Mouse (Mus musculus) adrenal gland, adult 18-20 months (tissue): ENCODE results near the gene Zbtb41. TPM values are rescaled to one million over a fixed set of nuclear protein-coding genes. Genes with fewer than 3 reads are reported as not detected.
"Not testable (repeated sequence)": the region's sequence is repeated elsewhere in the genome, so short reads cannot be mapped to it uniquely, and the experiment has no call there.

Source experiments
- DNase-seq, 2 experiments: peaks; one replicate each; pipeline ENCODE4 v3.0.0; 2021 to 2022; ENCODE audit warnings: low spot score in 2 of 2
- long read RNA-seq, 2 experiments: library from polyadenylated mRNA; stranded (forward); transcript quantifications; one replicate each; pipeline ENCODE4 v2.0.0; 2021
- total RNA-seq, 2 experiments: library from RNA; stranded (reverse); gene quantifications; 1 replicate in 1 of 2; 2 replicates in 1 of 2; pipeline ENCODE4 v1.2.3; 2021

Zbtb41 gene
- 10 to 100 TPM; 31.9 to 43.4 TPM for total RNA-seq
- long read RNA-seq, experiment 1, full-length matches to known transcripts: 2 of 11 reads
- long read RNA-seq, experiment 1, partial matches to known transcripts: 0 of 11 reads
- long read RNA-seq, experiment 1, other reads (novel, unspliced or antisense): 9 of 11 reads
- long read RNA-seq, experiment 2, full-length matches to known transcripts: 2 of 16 reads
- long read RNA-seq, experiment 2, partial matches to known transcripts: 3 of 16 reads
- long read RNA-seq, experiment 2, other reads (novel, unspliced or antisense): 11 of 16 reads

DNA sequence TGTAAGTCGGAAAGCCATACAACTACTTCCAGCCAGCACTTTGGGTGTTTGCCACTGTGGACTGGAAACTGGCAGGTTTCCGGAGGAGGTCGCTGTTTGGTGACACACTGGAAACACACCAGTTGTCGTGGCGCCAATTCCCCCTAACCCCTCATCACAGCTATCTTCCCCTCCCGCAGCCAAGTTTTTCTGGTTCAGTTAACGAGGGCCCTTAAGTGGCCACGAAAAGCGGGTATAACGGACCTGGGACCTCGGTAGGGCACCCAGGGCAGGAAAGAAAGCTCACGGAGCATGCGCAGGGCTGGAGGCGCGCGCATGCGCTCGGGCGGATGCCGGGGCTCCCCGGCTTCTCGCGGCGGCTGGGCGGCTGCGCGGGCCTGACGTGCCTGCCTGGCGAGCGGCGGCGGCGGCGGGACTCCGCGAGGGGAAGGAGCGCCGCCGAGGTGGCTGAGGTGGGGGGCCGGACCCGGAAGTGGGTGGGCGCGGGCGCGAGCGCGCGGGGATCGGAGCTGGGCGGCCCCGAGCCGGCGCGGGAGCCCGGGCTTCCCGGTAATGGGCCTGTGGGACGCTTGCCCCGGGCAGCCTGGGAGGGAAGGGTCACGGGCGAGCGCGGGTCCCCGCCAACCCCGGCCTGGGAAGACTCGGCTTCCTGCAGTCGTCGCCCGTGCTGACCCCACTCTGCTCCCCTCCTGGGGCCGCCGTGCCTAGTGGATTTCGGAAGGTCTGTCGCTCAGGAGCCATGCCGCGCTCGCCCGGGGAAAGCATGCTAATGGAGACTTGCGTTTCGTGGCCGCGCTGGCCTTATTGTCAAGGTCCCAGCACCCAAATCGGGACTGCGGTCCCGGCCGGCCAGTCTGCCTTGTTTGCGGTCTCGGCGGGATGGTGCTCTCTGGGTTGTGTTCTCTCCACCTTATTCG is at the start of gene Zbtb41:
Gene Zbtb41, plus strand, starts transcription at position 414 of the 917 bp plus-strand sequence.
- peak; percentile 85 to 86 for DNase-seq

DNA sequence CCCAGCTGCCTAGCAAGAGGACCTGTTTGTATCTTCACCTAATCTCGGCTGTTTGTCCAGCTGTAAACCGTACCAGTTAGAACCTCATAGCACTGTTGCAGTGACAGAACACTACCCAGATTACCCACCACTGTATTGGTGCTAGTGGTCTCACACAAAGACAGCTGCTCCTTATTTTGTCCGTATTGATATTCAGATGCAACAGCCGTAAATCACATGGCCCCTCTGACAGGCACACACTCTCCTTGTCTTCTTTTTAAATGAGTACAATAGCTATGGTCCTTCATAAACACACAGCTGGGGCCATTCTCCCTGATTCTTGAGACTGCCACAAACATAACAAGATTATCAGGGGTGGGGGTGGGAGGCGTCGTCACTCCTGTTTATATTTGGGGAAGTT is 46.2 kb upstream of the Zbtb41 start:
- no peak for DNase-seq

DNA sequence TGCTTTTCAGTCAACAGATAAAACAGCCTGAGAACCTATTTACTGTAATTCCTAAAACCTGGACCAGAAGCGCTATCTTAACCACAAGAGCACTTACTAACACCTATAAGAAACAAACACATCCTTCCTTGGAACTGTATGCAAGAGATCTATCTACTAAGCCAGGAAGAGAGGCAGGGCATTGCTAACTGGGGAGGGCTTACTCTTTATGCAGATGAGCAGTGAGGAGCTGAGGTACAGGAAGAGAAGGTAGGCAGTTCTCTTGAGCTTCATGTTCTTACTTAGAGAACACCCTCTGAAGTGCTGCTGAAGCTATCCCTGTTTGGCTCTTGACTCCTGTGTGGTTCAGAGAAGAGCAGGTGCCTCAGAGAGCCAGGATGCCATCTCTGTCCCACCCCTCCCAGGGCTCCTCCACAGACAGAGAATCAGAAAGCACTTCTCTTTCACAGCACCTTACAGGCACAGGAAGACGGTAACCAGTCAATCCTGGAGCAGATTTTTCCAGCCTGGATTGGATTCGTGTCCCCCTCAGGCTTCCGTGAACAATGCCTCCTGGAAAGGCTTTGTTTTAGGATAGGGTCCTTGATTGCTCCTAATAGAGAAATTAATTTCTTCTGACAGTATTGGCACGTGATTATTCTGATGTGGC is 45.3 kb upstream of the Zbtb41 start, which contains the start of gene Crb1:
Gene Crb1, minus strand, starts transcription at position 463 of the 649 bp plus-strand sequence.
- no peak for DNase-seq

DNA sequence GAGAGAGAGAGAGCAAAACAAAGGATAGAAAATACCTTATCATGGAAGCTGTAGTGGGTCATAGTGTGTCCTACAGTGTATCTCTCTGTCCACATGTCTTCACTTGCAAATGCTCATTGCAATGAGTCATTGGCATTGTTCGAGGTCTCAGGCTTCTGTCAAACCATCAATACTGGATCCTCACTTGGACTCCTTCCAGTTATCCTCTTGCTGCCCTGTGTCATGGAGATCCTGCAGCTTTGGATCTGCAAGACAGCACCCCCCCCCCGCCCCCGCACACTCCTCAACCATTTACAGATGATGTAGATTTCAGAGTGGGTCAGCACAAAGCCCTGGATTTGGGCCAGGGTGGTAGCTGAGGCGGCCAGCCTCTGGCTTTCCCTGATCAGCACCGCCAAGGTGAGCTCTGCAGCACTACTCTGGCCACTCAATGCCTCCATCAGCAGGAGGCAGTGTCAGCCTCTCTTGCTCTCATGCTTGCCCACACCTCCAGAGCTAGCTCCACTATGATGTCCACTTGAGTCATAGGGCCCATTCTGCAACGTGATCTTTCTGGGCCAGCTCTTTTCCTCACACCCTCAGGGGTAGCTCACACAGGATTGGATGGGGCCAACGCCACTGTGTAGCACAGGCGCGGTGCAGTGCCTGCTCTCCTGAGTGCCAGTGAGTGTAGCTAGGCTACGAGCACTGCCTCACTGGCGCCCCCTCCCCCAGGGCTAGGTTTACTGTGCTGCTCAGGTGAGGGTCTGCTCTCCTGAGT is 43.0 kb upstream of the Zbtb41 start:
- DNase-seq: no peak

DNA sequence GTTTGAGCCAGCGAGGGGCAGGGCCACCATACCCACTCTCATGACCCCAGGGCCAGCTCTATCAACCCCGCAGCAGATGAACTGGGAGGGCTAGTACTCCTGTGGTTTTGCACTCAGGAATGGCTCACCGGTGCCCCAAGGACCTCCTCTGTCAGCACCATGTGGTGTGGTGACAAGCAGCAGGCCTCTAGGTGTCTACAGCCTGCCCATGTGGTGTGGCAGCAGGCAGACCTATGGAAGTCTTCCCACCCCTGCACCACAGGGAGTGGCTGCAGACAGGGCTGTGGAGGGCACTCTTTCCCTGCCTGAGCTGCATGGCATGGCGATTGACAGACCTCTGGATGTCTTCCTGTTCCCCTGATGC is 42.5 kb upstream of the Zbtb41 start:
- no peak for DNase-seq

DNA sequence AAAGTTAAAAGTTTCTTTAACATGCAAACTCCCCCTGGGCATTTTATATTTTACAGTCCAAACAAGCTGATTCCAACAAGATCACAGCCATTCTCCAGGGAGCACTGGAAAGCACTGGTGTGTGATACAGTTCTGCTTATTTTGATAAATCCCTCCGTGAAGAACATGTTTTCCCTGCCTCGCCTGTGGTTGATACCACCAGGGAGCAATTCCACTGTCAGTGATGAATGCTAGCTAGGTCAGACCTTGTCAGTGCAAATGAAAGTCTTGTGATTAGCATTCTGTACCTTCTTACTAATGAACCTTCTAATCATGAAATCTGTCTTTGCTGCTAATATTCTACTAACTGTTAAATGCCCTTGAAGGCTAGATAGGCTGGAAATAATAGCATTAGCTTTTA is 30.3 kb upstream of the Zbtb41 start:
- DNase-seq: no peak

DNA sequence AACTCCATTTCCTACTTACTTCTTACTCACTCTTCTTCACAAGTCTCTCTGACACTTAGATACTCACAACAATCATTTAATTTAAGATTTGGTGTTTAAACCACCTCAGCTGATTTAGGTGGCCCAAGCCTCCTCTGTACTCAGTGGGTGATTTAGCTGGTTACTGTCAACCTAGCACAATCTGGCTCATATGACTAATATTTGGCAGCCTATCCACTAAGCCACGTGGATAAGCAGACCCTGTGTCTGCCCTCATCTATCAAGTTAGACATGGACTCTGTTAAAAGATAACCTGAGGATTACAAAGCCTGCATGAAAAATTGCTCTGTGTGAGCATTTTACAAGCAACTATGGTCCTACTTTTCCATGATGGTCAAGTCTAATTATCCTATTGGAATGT is 25.5 kb upstream of the Zbtb41 start:
- no peak for DNase-seq

DNA sequence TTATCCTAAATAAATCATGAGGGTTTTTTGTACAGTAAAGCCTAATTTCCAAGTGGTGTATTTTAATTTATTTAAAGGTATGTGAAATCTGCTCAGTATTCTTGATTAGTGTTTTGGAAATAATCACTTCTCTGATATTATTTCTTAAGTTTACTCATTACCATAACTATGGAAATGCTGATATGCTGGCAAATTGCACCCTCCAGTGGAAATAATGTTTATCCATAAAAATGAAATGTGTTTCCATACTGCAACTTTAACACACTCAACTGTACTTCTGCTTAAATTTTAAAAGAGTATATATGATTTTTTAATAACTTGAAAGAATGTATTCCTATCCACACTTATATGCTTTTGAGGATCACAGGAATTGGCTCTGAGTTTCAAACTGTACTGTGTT is 16.3 kb upstream of the Zbtb41 start:
- DNase-seq: no peak

DNA sequence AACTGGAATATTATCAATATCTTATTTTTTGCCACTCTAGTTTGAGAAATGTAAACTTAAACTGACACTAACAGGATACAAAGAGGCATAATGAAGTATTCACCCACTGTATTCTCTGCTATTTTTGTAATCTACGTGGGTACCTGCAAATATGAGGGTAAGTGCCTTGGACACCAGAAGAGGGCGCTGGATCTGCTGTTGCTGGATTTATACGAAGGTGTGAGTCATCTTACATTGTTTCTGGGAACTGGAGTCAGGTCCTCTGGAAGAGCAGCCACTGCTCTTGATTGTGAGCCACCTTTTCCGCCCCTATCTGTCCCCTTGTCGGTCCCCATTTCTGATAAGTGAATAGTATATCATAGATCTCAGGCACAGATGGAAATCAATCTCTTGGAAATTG is 14.4 kb upstream of the Zbtb41 start:
- DNase-seq: no peak

DNA sequence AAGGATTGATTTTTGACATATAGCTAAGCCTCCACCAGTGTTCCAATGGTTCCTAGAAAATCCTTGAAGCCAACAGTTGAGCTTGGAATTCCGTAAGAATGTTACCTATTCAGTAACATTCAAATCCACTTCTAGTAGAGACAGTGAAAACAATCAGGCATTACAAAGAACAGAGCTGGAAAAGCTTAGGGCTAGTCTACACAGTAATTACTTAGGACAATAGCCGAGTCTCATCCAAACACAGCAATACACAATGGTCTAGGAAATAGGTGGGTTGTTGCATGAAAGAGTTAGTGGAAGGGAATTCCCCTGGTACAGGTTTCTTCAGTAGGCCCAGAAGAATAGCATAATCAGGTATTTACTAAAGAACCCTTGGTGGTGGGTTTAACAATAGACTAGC is 9.7 kb upstream of the Zbtb41 start:
- DNase-seq: not testable (repeated sequence)

DNA sequence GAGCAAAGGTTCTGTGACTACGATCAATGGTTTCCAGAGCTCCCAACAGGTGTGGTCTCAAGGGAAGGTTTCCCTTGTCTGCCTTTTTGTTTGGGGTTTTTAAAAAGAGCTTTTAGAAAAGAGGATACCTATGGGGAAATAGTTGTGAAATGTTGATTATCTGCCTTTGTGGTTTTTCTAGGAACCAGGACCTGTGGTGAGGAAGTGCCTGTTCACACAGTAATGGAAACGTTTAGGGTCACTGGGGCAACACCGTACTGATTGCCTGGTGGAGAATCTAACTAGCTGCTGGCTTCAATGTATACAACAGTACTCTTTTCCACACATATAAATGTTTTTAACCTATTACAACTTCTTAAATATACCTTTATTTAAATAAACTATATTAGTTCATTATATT is 8.6 kb upstream of the Zbtb41 start:
- DNase-seq: no peak

DNA sequence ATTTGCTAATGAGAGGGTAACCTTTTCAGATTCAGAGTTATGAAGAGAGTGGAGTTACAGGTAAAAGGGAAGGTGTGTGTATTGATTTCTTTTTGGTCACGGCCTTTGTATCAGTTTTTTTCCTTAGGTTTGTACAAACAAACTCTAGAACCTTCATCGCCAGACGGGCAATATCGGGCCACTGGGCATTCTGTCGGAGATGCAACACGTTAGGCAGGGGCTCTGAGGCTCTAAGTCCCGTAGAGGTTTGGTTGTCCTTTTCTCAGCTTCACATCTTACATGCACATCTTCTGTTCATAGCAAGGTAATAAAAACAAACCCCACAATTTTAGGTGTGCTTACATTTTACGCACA is 590 bp upstream of the Zbtb41 start:
- DNase-seq: no peak

DNA sequence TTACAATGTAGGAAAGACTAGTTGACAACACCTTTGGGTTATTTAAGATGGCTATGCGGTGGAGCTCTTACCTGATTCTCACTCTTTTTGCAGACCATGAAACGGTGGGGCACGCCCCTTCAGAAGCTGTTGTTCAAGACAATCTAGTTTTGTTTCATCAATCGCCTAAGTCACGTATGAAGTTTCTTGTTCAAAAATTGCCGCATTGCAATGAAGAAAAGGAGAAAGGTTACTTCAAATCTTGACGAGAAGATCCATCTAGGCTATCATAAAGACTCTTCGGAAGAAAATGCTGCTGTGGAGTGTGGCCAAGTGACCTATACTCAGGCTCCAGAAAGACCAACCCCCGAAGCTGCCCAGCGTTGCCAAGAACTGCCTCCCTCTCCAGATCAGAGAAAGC is 853 bp downstream of the Zbtb41 start:
- DNase-seq: no peak

DNA sequence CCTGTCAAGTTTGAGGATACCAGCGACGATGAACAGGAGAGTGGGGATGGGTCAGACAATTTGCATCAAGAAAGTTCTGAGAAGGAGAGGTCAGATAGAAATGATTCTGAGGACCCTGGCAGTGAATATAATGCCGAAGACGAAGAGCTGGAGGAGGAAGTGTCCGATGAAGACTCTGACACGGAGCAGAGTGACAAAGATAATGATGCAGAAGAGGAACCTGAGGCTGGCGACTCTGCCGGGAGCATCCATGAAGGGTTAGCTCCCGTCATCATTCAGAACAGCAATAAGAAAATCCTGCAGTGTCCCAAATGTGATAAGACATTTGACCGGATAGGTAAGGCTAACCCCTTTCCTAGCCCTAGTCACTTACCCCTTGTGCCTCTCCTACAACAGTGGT is 1.8 kb downstream of the Zbtb41 start:
- no peak for DNase-seq

DNA sequence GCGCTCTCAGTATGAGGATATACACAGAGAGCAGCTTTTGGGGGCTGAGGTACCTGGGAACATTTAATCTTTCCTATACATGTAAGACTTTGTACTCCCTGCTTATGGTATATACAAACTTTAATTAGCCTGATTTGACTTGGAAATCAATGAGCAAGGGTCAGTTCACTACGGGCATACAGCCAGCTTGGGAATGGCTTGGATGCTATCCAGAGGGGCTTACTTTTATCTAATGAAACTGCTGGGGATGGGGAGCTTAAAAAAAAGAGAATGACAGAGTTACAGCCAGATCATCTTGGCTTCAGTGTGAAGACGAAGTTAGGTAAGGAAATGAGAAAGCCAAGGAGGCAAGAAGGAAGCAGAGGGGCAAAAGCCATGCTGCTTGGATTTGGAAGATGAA is 2.9 kb downstream of the Zbtb41 start:
- DNase-seq: no peak

DNA sequence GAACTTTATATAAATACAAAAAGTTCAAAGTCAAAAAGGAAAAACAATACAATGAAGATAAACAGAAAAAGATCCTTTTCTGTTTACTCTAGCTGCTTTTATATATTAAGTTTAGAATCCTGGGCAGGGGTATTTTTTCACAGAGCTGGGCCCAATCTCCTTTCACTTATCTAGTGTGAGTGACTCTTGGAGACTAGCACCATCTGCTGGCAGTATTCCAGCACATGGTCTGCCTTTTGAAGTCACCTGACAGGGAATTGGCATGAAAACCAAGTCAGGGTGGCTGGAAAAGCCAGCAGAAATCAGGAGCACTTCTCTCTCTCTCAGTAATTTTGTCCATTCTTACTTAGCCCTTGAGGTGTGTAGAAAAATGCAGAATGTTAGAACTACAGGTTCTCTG is 16.3 kb downstream of the Zbtb41 start:
- DNase-seq: no peak

DNA sequence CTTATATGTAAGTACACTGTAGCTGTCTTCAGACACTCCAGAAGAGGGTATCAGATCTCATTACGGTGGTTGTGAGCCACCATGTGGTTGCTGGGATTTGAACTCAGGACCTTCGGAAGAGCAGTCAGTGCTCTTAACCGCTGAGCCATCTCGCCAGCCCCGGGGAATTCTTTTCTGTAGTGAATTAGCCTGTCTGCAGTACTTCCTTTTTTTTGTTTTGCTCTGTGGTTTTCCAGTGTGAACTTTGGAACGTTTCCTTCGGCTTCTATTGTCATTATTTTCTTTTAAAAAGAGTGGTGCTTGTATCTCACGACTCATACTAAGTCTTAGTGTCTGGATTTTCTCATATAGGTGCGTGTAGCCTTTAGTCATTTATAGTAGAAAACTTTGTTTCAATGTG is 21.0 kb downstream of the Zbtb41 start:
- not testable (repeated sequence) for DNase-seq

DNA sequence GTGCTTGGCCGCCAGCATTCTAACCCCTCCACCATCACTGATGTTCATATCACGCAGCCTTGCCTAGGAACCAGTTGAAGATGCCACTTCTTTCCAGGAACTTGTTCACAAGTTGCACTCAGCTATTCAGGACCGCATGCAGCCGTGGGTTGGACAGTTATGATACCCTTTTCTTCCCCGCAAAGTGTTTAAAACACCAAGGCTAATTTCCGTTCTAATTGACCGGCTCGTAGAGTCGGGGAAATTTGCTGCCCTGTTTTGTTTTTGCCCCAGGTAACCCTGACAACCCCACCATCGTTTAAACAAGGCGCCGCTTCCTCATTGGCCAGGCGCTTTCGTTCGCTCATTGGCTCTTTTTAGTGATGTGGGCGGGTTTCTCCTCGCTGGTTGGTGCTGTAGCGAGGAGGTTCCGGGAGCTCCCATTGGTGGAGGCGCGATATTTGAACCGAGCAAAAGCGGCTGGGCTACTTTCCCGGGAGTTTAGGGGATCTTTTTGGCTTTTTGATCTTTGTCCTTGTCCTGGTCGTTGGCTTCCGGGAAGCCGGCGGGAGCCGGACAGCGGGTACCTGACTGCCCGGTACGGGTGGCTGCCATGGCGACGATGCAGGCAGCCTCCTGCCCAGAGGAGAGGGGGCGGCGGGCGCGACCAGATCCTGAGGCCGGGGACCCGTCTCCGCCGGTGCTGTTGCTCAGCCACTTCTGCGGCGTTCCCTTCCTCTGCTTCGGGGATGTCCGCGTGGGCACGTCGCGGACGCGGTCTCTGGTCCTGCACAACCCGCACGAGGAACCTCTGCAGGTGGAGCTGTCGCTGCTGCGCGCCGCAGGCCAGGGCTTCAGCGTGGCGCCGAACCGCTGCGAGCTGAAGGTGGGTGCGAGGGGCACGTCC is 32.5 kb downstream of the Zbtb41 start, which contains the start of gene Aspm:
Gene Aspm, plus strand, starts transcription at position 433 of the 886 bp plus-strand sequence.
- peak; percentile 71 to 72 for DNase-seq

DNA sequence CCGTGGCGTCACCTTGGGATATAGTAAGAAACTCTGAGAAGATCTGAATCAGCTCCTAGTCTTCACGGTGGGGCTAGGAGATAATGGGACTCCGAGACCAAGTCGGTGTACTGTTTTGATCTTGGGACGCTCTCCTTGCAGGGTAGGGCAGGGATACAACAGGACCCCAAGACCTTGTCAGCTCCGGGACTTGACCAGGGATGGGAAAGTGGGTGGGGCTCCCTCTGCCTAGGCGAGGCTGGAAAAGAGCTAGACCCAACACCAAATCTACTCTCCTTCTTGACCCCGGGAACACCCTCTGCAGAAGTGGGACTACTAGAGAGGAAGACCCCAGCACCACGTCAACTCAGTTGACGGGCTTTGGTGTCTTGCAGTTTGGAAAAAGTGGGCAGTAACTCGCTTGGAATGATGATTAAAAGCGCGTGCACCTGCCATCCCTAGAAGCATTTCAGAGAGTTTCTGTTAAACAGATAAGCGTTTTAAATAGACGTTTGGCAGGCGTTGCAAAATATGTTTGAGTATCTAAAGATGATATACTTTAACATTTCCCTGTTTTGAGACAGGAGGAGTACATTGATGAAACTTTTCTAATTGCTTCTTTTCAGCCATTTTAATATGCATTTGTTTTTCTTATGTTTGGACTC is 33.3 kb downstream of the Zbtb41 start:
- no peak for DNase-seq

DNA sequence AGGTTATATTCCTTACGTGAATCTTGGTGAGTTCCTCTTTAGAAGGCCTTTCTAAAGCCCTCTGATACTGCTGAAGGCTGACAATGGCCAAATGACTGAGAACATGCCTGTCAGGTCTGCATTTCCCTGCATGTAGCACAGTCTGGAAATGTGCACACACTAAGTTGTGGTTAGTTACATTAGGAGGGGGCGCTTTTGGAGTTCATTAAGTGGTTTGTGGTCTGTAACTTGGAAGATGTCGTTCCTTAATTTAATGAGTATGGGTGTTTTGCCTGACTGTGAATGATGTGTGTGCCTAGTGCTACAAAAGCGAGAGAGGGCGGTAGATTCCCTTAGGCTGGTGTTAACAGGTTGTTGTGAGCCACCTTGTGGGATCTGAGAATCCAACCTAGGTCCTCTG is 38.7 kb downstream of the Zbtb41 start:
- DNase-seq: no peak
